Mouse (Mus musculus): Measurements from ENCODE around the gene Hist1h2bb. TPM values are rescaled to one million over a fixed set of nuclear protein-coding genes. Genes with fewer than 3 reads are reported as not detected.
A peak's percentile ranks its signal among the peaks of the same experiment; 100 is the strongest.

The Hist1h2bb gene
- polyA plus RNA-seq, 1 experiment: 5.7 TPM

DNA sequence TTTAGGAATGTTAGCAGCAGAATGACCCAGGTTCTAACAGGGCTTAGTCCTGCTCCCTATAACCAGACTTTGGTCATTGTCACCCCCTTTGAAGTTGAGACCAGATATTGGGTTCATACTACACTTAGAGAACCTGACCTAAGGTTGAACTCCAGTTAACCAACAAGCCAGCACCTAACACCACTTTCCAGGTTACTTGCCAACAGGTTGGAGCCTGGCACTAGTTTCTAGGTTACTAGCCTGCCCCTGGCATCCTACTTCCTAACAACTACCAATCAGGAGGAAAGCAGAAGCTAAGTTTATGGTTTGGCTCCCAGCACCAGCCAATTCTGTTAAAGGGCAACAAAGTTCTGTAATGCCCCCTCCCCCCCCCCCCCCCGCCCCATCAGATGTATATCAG is 21.3 kb upstream of the Hist1h2bb start:
- no peaks in the 10 kb centered on the region for H3K4me1 ChIP-seq (ENCODE audit: control insufficient read depth, insufficient read depth, low read length)
- no peak for TF ChIP-seq POLR2A (IDR thresholded peaks at IDR 0.05; ENCODE audit: low read depth, low read length)
- TF ChIP-seq CTCF (IDR thresholded peaks at IDR 0.05; ENCODE audit: borderline replicate concordance, insufficient read depth, low read length): no peak
- H3K27ac ChIP-seq (ENCODE audit: insufficient read depth, low read length): no peak overlapping the region
- no peak overlapping the region for H3K4me3 ChIP-seq (ENCODE audit: insufficient read depth, low read length)

DNA sequence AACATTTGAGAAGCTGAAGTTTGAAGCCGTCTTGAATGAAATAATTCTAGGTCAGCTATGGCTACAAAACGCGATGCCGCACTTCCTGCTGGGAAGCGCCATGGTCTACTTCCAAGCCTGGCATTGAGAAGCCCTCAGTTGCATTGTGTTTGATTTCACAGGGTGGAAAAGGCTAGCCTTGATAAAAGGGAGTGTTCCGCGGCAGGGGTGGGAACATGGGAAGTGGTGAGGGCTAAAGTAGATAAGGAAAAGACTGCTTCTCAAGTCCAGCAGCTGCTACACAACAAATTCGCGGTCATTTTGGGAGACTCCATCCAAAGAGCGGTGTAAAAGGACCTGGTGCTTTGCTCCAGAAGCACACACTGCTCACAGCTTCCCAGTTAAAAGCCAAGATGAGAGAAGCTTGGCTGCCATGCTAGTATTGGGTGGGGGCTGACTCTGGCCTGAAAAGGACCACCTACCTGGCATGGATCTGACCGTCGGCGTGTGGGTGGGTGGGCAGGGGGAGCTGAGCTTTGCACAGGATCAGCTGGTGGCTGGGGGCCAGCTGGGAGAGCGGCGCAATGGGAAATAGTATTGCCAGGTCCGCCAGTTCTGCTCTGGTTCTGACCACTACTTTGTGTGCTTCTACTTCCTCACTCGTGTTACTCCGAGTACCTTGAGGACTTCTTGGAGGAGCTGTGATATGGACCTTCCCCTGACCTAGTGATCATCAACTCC is 17.9 kb upstream of the Hist1h2bb start:
- Histone ChIP-seq H3K4me3 (ENCODE audit: insufficient read depth, low read length) (no peak overlapping the region), H3K27ac (ENCODE audit: insufficient read depth, low read length) (no peak overlapping the region), H3K4me1 (ENCODE audit: control insufficient read depth, insufficient read depth, low read length) (no peaks in the 10 kb centered on the region)
- no peak for TF ChIP-seq POLR2A (IDR thresholded peaks at IDR 0.05; ENCODE audit: low read depth, low read length)
- TF ChIP-seq CTCF (IDR thresholded peaks at IDR 0.05; ENCODE audit: borderline replicate concordance, insufficient read depth, low read length): no peak

DNA sequence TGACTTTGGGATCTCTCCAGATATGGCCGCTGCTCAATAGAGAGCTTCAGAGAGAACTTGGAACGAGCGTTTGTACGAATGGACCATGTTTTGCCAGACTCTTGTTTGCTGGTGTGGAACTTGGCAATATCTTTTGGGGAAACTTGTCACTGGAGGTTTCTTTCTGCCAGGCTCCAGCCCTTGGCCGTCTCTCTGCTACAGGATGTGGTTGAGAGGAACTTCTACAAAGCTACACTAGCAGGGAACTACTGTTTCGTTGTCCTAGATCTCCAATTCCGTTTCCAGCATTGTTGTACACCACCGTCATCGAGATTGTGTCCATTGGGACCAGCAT is 17.4 kb upstream of the Hist1h2bb start:
- Histone ChIP-seq H3K4me1 (ENCODE audit: control insufficient read depth, insufficient read depth, low read length) (no peaks in the 10 kb centered on the region), H3K4me3 (ENCODE audit: insufficient read depth, low read length) (no peak overlapping the region), H3K27ac (ENCODE audit: insufficient read depth, low read length) (no peak overlapping the region)
- no peak for TF ChIP-seq CTCF (IDR thresholded peaks at IDR 0.05; ENCODE audit: borderline replicate concordance, insufficient read depth, low read length)

DNA sequence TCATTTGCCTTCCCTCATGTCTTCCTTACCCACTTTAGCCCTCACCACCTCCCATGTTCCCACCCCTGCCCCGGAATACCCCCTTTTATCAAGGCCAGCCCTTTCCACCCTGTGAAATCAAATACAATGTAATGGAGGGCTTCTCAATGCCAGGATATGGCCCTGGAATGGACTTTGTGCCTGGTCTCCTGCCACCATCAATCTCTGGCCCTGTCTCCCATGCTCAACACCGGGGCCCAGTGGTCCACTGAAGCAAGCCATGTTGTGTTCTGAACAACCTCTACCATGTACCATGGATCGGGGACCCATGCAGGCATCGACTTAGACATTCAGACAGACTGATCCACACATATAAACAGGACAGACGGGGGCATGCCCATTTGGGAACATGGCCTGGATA is 16.8 kb upstream of the Hist1h2bb start:
- no peak overlapping the region for H3K4me3 ChIP-seq (ENCODE audit: insufficient read depth, low read length)
- H3K4me1 ChIP-seq (ENCODE audit: control insufficient read depth, insufficient read depth, low read length): no peaks in the 10 kb centered on the region
- TF ChIP-seq POLR2A (IDR thresholded peaks at IDR 0.05; ENCODE audit: low read depth, low read length) (no peak), CTCF (IDR thresholded peaks at IDR 0.05; ENCODE audit: borderline replicate concordance, insufficient read depth, low read length) (no peak)
- H3K27ac ChIP-seq (ENCODE audit: insufficient read depth, low read length): peak overlapping the region; percentile 30; the same call in 1 of the 2 replicates

GRCm38 (mm10) chr13:23730479-23730878 is 16.1 kb upstream of the Hist1h2bb start:
- TF ChIP-seq POLR2A (IDR thresholded peaks at IDR 0.05; ENCODE audit: low read depth, low read length) (no peak), CTCF (IDR thresholded peaks at IDR 0.05; ENCODE audit: borderline replicate concordance, insufficient read depth, low read length) (no peak)
- H3K27ac ChIP-seq (ENCODE audit: insufficient read depth, low read length): no peak overlapping the region
- H3K4me1 ChIP-seq (ENCODE audit: control insufficient read depth, insufficient read depth, low read length): no peaks in the 10 kb centered on the region; the same call in 1 of the 2 replicates
- H3K4me3 ChIP-seq (ENCODE audit: insufficient read depth, low read length): no peak overlapping the region

DNA sequence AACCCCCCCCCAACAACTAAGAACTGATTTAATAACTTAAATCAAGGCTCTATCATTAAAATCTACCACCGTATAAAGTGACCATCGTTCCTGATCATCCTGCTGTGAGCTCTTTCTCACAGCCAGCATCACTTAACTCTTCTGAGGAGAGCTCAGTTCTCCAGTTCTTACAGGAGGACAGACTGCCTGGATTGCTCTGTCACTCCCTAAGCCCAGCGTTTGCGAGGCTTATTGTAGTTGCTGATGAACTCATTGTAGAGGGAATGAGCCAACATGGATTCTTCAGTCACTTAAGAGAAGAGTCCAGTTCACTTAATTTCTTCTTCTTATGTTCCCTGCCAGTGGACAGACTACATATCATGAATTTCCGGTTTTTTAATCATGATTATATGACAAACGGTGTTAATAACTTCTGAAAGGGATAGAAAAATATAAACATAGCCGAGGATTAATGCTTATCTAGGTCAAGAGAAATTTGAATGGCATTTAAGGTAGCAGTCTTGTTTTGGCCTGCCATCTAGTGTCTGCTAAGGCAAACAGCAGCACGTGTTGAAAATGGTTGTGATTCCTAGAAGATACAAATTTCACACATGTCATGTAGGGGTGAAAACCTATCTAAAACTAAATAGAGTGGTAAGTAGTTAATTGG is 14.3 kb upstream of the Hist1h2bb start:
- Histone ChIP-seq H3K4me1 (ENCODE audit: control insufficient read depth, insufficient read depth, low read length) (no peaks in the 10 kb centered on the region; the same call in 1 of the 2 replicates), H3K4me3 (ENCODE audit: insufficient read depth, low read length) (no peak overlapping the region), H3K27ac (ENCODE audit: insufficient read depth, low read length) (no peak overlapping the region)
- no peak for TF ChIP-seq CTCF (IDR thresholded peaks at IDR 0.05; ENCODE audit: borderline replicate concordance, insufficient read depth, low read length)
- no peak for TF ChIP-seq POLR2A (IDR thresholded peaks at IDR 0.05; ENCODE audit: low read depth, low read length)

DNA sequence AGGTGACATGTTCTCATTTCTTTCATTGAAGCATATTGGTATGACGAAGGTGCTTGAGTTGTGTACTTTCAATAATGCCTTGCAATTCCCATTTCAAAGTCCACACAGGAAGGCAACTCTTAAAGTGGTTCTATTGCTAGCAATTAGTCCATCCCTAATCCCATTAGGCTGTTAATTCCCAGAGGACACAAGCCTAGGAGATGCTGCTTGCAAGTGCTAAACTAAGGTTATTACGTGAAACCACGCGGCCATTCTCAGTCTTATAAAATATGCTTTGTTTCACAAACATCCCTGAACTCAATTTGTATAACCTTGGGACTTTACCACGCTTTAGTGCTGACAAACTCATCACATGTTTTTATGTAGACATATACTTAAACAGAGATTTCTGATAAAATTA is 9.4 kb upstream of the Hist1h2bb start:
- no peak for TF ChIP-seq CTCF (IDR thresholded peaks at IDR 0.05; ENCODE audit: borderline replicate concordance, insufficient read depth, low read length)
- TF ChIP-seq POLR2A (IDR thresholded peaks at IDR 0.05; ENCODE audit: low read depth, low read length): no peak
- no peaks in the 10 kb centered on the region; the same call in 1 of the 2 replicates for H3K4me1 ChIP-seq (ENCODE audit: control insufficient read depth, insufficient read depth, low read length)
- H3K4me3 ChIP-seq (ENCODE audit: insufficient read depth, low read length): no peak overlapping the region
- no peak overlapping the region for H3K27ac ChIP-seq (ENCODE audit: insufficient read depth, low read length)

GRCm38 (mm10) chr13:23738041-23738440 is 8.5 kb upstream of the Hist1h2bb start:
- Histone ChIP-seq H3K4me3 (ENCODE audit: insufficient read depth, low read length) (no peak overlapping the region), H3K27ac (ENCODE audit: insufficient read depth, low read length) (peak overlapping the region; percentile 96)
- TF ChIP-seq CTCF (IDR thresholded peaks at IDR 0.05; ENCODE audit: borderline replicate concordance, insufficient read depth, low read length): no peak
- no peak for TF ChIP-seq POLR2A (IDR thresholded peaks at IDR 0.05; ENCODE audit: low read depth, low read length)

GRCm38 (mm10) chr13:23738677-23739068 is 7.9 kb upstream of the Hist1h2bb start, which contains the start of gene Hist1h1c:
Hist1h1c (plus strand) TSS chr13:23738808.
- no peak for TF ChIP-seq CTCF (IDR thresholded peaks at IDR 0.05; ENCODE audit: borderline replicate concordance, insufficient read depth, low read length)
- TF ChIP-seq POLR2A (IDR thresholded peaks at IDR 0.05; ENCODE audit: low read depth, low read length): peak; percentile 99
- Histone ChIP-seq H3K4me3 (ENCODE audit: insufficient read depth, low read length) (peak within 1 kb of the TSS; percentile 83), H3K27ac (ENCODE audit: insufficient read depth, low read length) (peak within 1 kb of the TSS; percentile 96), H3K4me1 (ENCODE audit: control insufficient read depth, insufficient read depth, low read length) (peaks cover 4% of the 10 kb centered on the region; the same call in 1 of the 2 replicates)

More at GRCm38 (mm10) chr13:23738041-23738440, 8.5 kb upstream of the Hist1h2bb start:
- H3K4me1 ChIP-seq (ENCODE audit: control insufficient read depth, insufficient read depth, low read length): peaks cover under 1% of the 10 kb centered on the region; the same call in 1 of the 2 replicates
